Mouse (Mus musculus) urinary bladder, postnatal 14 days (tissue): Measurements from ENCODE around the gene Cbfa2t2.
"Not testable (repeated sequence)": the region's sequence is repeated elsewhere in the genome, so short reads cannot be mapped to it uniquely, and the experiment has no call there.

Experiments
- DNase-seq: peaks from one replicate; pipeline ENCODE4 v3.0.0; 2021; ENCODE audit warnings: low spot score

Gene Cbfa2t2

GRCm38 (mm10) chr2:154474251-154475061, 38.2 kb downstream of the Cbfa2t2 start:
- DNase-seq: no peak

GRCm38 (mm10) chr2:154475062-154475349, 38.7 kb downstream of the Cbfa2t2 start:
- no peak for DNase-seq

- DNase-seq: no peak
Observed at GRCm38 (mm10) chr2:154475861-154476260, 39.6 kb downstream of the Cbfa2t2 start.

GRCm38 (mm10) chr2:154477028-154477427, 40.7 kb downstream of the Cbfa2t2 start:
- DNase-seq: no peak

- no peak for DNase-seq
Observed at GRCm38 (mm10) chr2:154491788-154492187, 55.5 kb downstream of the Cbfa2t2 start.

- not testable (repeated sequence) for DNase-seq
Observed at GRCm38 (mm10) chr2:154493559-154493958, 57.3 kb downstream of the Cbfa2t2 start.

- no peak for DNase-seq
Observed at GRCm38 (mm10) chr2:154495021-154495420, 58.7 kb downstream of the Cbfa2t2 start.

GRCm38 (mm10) chr2:154498571-154498970, 62.3 kb downstream of the Cbfa2t2 start:
- no peak for DNase-seq

- no peak for DNase-seq
Observed at GRCm38 (mm10) chr2:154499717-154500247, 63.5 kb downstream of the Cbfa2t2 start.

- no peak for DNase-seq
Observed at GRCm38 (mm10) chr2:154500758-154501157, 64.5 kb downstream of the Cbfa2t2 start.

GRCm38 (mm10) chr2:154507076-154507475, 70.8 kb downstream of the Cbfa2t2 start:
- DNase-seq: no peak

GRCm38 (mm10) chr2:154507566-154508283, 71.4 kb downstream of the Cbfa2t2 start:
- peak; percentile 5 for DNase-seq

GRCm38 (mm10) chr2:154508450-154508849, 72.2 kb downstream of the Cbfa2t2 start:
- DNase-seq: no peak

GRCm38 (mm10) chr2:154510141-154510540, 73.9 kb downstream of the Cbfa2t2 start:
- no peak for DNase-seq

GRCm38 (mm10) chr2:154516944-154517343, 80.7 kb downstream of the Cbfa2t2 start:
- DNase-seq: no peak

GRCm38 (mm10) chr2:154517424-154517823, 81.1 kb downstream of the Cbfa2t2 start:
- no peak for DNase-seq

GRCm38 (mm10) chr2:154521449-154521848, 85.2 kb downstream of the Cbfa2t2 start:
- DNase-seq: no peak

- DNase-seq: no peak
Observed at GRCm38 (mm10) chr2:154522334-154522733, 86.1 kb downstream of the Cbfa2t2 start.

- no peak for DNase-seq
Observed at GRCm38 (mm10) chr2:154525285-154525684, 89.0 kb downstream of the Cbfa2t2 start.

GRCm38 (mm10) chr2:154526531-154526930, 90.2 kb downstream of the Cbfa2t2 start:
- no peak for DNase-seq

- no peak for DNase-seq
Observed at GRCm38 (mm10) chr2:154532888-154533287, 96.6 kb downstream of the Cbfa2t2 start.

- DNase-seq: no peak
Observed at GRCm38 (mm10) chr2:154534704-154535270, 98.5 kb downstream of the Cbfa2t2 start.

GRCm38 (mm10) chr2:154538310-154538709, 102.0 kb downstream of the Cbfa2t2 start:
- peak; percentile 21 for DNase-seq
